Mouse (Mus musculus) macrophage (primary cell): Measurements from ENCODE around the gene Uqcrq. TPM values are rescaled to one million over a fixed set of nuclear protein-coding genes. Genes with fewer than 3 reads are reported as not detected.
"Not testable (repeated sequence)": the region's sequence is repeated elsewhere in the genome, so short reads cannot be mapped to it uniquely, and the experiment has no call there.

Experiments
- H3K27ac ChIP-seq: fragments of 350-480 bp; formaldehyde crosslinking; 2 replicates; pipeline ENCODE4 v1.9.0; 2021
- H3K36me3 ChIP-seq: fragments of 350-480 bp; formaldehyde crosslinking; 2 replicates; pipeline ENCODE4 v1.9.0; 2021; ENCODE audit errors: inconsistent target
- H3K4me3 ChIP-seq: fragments of 350-480 bp; formaldehyde crosslinking; 2 replicates; pipeline ENCODE4 v1.9.0; 2021; ENCODE audit errors: inconsistent target
- H3K79me2 ChIP-seq: fragments of 350-480 bp; formaldehyde crosslinking; 2 replicates; pipeline ENCODE4 v1.9.0; 2021; ENCODE audit errors: inconsistent target
- WGBS: methylation state at CpG from one replicate; pipeline ENCODE4 v1.1.7; 2026; ENCODE audit warnings: inconsistent platforms; ENCODE audit not compliant: missing documents; 5-methylcytosine and 5-hydroxymethylcytosine counted together
- polyA plus RNA-seq: library from polyadenylated mRNA; stranded (reverse); fragments of 250-400 nt; gene quantifications from 3 replicates; pipeline ENCODE4 v1.2.4, GENCODE M21; 2018; ENCODE audit warnings: inconsistent platforms

Uqcrq gene
- polyA plus RNA-seq, 1 experiment from 2014 or later: 63.1 TPM

GRCm38 (mm10) chr11:53435504-53435903 lies 4.9 kb upstream of the Uqcrq start:
- 68% methylated on average over 8 of the region's 8 CpGs for WGBS
- Histone ChIP-seq H3K27ac (no peak overlapping the region), H3K79me2 (no peaks in the 10 kb centered on the region)

GRCm38 (mm10) chr11:53433057-53433456 lies 2.4 kb upstream of the Uqcrq start:
- 45% methylated on average over 6 of the region's 6 CpGs for WGBS
- Histone ChIP-seq H3K36me3 (peaks cover 9% of the 10 kb centered on the region), H3K79me2 (peaks cover 13% of the 10 kb centered on the region), H3K27ac (no peak overlapping the region), H3K4me3 (no peak overlapping the region)

More at GRCm38 (mm10) chr11:53435504-53435903, 4.9 kb upstream of the Uqcrq start:
- H3K4me3 ChIP-seq: no peak overlapping the region
- no peaks in the 10 kb centered on the region for H3K36me3 ChIP-seq

GRCm38 (mm10) chr11:53431347-53432056 lies 871 bp upstream of the Uqcrq start:
- WGBS: 22% methylated on average over 9 of the region's 9 CpGs
- H3K79me2 ChIP-seq: peaks cover 13% of the 10 kb centered on the region
- H3K36me3 ChIP-seq: peaks cover 13% of the 10 kb centered on the region
- H3K27ac ChIP-seq: peak overlapping the region; percentile 67
- peak overlapping the region; percentile 71 for H3K4me3 ChIP-seq

GRCm38 (mm10) chr11:53430300-53430669 lies 346 bp downstream of the Uqcrq start:
- peak overlapping the region; percentile 71 for H3K4me3 ChIP-seq
- H3K79me2 ChIP-seq: peaks cover 13% of the 10 kb centered on the region
- H3K27ac ChIP-seq: peak overlapping the region; percentile 67
- peaks cover 13% of the 10 kb centered on the region for H3K36me3 ChIP-seq
- 1% methylated on average over 31 of the region's 34 CpGs for WGBS

- Histone ChIP-seq H3K79me2 (peaks cover 13% of the 10 kb centered on the region), H3K27ac (peak overlapping the region; percentile 67), H3K36me3 (peaks cover 13% of the 10 kb centered on the region), H3K4me3 (peak overlapping the region; percentile 71; the same call in 1 of the 2 replicates)
These were observed 1.4 kb downstream of the Uqcrq start for GRCm38 (mm10) chr11:53429182-53429581.

GRCm38 (mm10) chr11:53428716-53429057 lies 1.9 kb downstream of the Uqcrq start:
- WGBS: 97% methylated on average over 5 of the region's 5 CpGs
- Histone ChIP-seq H3K79me2 (peaks cover 13% of the 10 kb centered on the region), H3K4me3 (no peak overlapping the region), H3K27ac (no peak overlapping the region), H3K36me3 (peaks cover 13% of the 10 kb centered on the region)

GRCm38 (mm10) chr11:53427993-53428715 lies 2.5 kb downstream of the Uqcrq start:
- Histone ChIP-seq H3K36me3 (peaks cover 13% of the 10 kb centered on the region), H3K27ac (no peak overlapping the region), H3K79me2 (peaks cover 13% of the 10 kb centered on the region), H3K4me3 (no peak overlapping the region)
- WGBS: 100% methylated on average over 3 of the region's 3 CpGs

GRCm38 (mm10) chr11:53426914-53427313 lies 3.7 kb downstream of the Uqcrq start:
- 94% methylated on average over 3 of the region's 3 CpGs for WGBS
- not testable (repeated sequence) for H3K27ac ChIP-seq, H3K4me3 ChIP-seq
- Histone ChIP-seq H3K36me3 (peaks cover 13% of the 10 kb centered on the region), H3K79me2 (peaks cover 13% of the 10 kb centered on the region)

GRCm38 (mm10) chr11:53425711-53426255 lies 4.8 kb downstream of the Uqcrq start:
- H3K36me3 ChIP-seq: peaks cover 13% of the 10 kb centered on the region
- H3K27ac ChIP-seq: no peak overlapping the region
- H3K79me2 ChIP-seq: peaks cover 13% of the 10 kb centered on the region
- H3K4me3 ChIP-seq: no peak overlapping the region
- WGBS: 87% methylated on average over 6 of the region's 6 CpGs

GRCm38 (mm10) chr11:53425251-53425650 lies 5.4 kb downstream of the Uqcrq start:
- peaks cover 14% of the 10 kb centered on the region for H3K36me3 ChIP-seq
- H3K79me2 ChIP-seq: peaks cover 13% of the 10 kb centered on the region
- 76% methylated on average over 3 of the region's 3 CpGs for WGBS
- no peak overlapping the region for H3K27ac ChIP-seq
- no peak overlapping the region for H3K4me3 ChIP-seq

- Histone ChIP-seq H3K36me3 (peaks cover 17% of the 10 kb centered on the region), H3K4me3 (no peak overlapping the region), H3K27ac (no peak overlapping the region), H3K79me2 (peaks cover 9% of the 10 kb centered on the region)
- WGBS: 68% methylated on average over 2 of the region's 2 CpGs
These were observed 5.8 kb downstream of the Uqcrq start for GRCm38 (mm10) chr11:53424826-53425225.

GRCm38 (mm10) chr11:53423036-53423435 lies 7.6 kb downstream of the Uqcrq start, which contains the start of gene Leap2:
Gene Leap2, minus strand, starts transcription at chr11:53423170.
- 85% methylated on average over 4 of the region's 4 CpGs for WGBS
- Histone ChIP-seq H3K4me3 (no peak within 1 kb of the TSS), H3K79me2 (no peaks in the 10 kb centered on the region), H3K36me3 (peaks cover 24% of the 10 kb centered on the region), H3K27ac (no peak within 1 kb of the TSS)

GRCm38 (mm10) chr11:53418048-53418447 lies 12.6 kb downstream of the Uqcrq start:
- H3K27ac ChIP-seq: no peak overlapping the region
- no peaks in the 10 kb centered on the region for H3K79me2 ChIP-seq
- no peak overlapping the region for H3K4me3 ChIP-seq
- peaks cover 68% of the 10 kb centered on the region for H3K36me3 ChIP-seq

- peaks cover 83% of the 10 kb centered on the region for H3K36me3 ChIP-seq
These were observed 16.8 kb downstream of the Uqcrq start for GRCm38 (mm10) chr11:53413871-53414270.

GRCm38 (mm10) chr11:53411738-53412137 lies 18.9 kb downstream of the Uqcrq start:
- peaks cover 81% of the 10 kb centered on the region for H3K36me3 ChIP-seq
- H3K79me2 ChIP-seq: no peaks in the 10 kb centered on the region
- no peak overlapping the region for H3K4me3 ChIP-seq
- H3K27ac ChIP-seq: no peak overlapping the region

More at GRCm38 (mm10) chr11:53413871-53414270, 16.8 kb downstream of the Uqcrq start:
- H3K4me3 ChIP-seq: no peak overlapping the region
- H3K27ac ChIP-seq: no peak overlapping the region
- no peaks in the 10 kb centered on the region for H3K79me2 ChIP-seq
- WGBS: 96% methylated on average over 4 of the region's 4 CpGs
